Mouse (Mus musculus) forebrain, embryonic 14.5 days (tissue): ENCODE measurements at regions not wholly inside any gene's neighbourhood (a gene's known extent, or its start where the extent isn't known, plus 50 kb on each side); places are given as distances from the start of the nearest gene placed in this dataset.

Experiments used
- ATAC-seq: fragments of 200-750 bp; cut with Nextera tagmentation; 2 replicates; pipeline ENCODE4 v1.8.0; 2017; ENCODE audit warnings: mild to moderate bottlenecking, moderate library complexity
- DNase-seq: peaks from one replicate; pipeline ENCODE4 v3.0.0-alpha.2; 2015; ENCODE audit warnings: low spot score
- H3K27ac ChIP-seq: fragments of 300-500 bp; sonication (generic); 2 replicates; pipeline ENCODE4 v1.5.1; 2014; ENCODE audit warnings: low read depth, mild to moderate bottlenecking, control low read depth, low read length, moderate library complexity
- H3K27me3 ChIP-seq: fragments of 300-500 bp; sonication (generic); replicated peaks from 2 replicates; pipeline ENCODE4 v1.6.1; 2014; ENCODE audit warnings: low read length, control low read depth, mixed read lengths; ENCODE audit not compliant: control insufficient read depth, insufficient read depth
- H3K36me3 ChIP-seq: fragments of 300-500 bp; sonication (generic); 2 replicates; pipeline ENCODE4 v1.6.1; 2014; ENCODE audit warnings: low read length, control low read depth; ENCODE audit not compliant: control insufficient read depth, insufficient read depth
- H3K4me1 ChIP-seq: fragments of 300-500 bp; sonication (generic); 2 replicates; pipeline ENCODE4 v1.6.1; 2014; ENCODE audit warnings: antibody characterized with exemption, low read length, control low read depth; ENCODE audit not compliant: control insufficient read depth, insufficient read depth
- H3K4me2 ChIP-seq: fragments of 300-500 bp; sonication (generic); 2 replicates; pipeline ENCODE4 v1.6.1; 2014; ENCODE audit warnings: mild to moderate bottlenecking, control low read depth, low read length
- H3K4me3 ChIP-seq: fragments of 300-500 bp; sonication (generic); 2 replicates; pipeline ENCODE4 v1.5.1; 2014; ENCODE audit warnings: low read depth, low read length, control low read depth
- H3K9ac ChIP-seq: fragments of 300-500 bp; sonication (generic); 2 replicates; pipeline ENCODE4 v1.6.1; 2014; ENCODE audit warnings: mild to moderate bottlenecking, low read length, control low read depth, moderate library complexity
- H3K9me3 ChIP-seq: fragments of 300-500 bp; sonication (generic); replicated peaks from 2 replicates; pipeline ENCODE4 v1.6.1; 2016; ENCODE audit warnings: low read length, control low read depth, mixed read lengths; ENCODE audit not compliant: control insufficient read depth
- WGBS: fragments of 180-500 bp; shearing (Covaris S2); extraction: QIAGEN DNeasy Blood & Tissue Kit; methylation state at CpG from one replicate; pipeline ENCODE4 v1.1.7; 2014; 5-methylcytosine and 5-hydroxymethylcytosine counted together

DNA sequence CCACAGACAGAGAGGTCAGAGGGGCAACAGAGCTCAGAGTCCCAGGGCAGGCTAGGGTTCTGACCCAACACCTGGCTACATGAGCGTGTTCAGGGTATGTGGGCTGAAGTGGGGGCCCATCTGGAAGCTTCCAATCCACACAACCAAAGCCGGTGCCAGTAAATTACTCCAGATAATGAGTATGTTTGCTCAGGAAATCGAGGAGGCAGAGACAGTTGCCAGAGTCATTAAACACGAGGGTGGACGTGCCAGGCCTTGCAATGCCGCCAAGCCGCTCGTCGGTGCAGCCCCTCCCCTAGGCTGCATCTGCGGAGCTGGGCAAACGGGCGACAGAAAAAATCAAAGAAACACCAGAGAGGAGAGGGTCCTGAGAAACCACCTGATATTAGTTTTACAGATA lies 222.5 kb downstream of the Ptpru start:
- H3K27ac ChIP-seq, result no peak overlapping the region
- no peak overlapping the region for H3K9ac ChIP-seq
- no peaks in the 10 kb centered on the region for H3K27me3 ChIP-seq
- H3K36me3 ChIP-seq, result no peaks in the 10 kb centered on the region
- DNase-seq (peak; percentile 82), ATAC-seq (peak; percentile 46; the same call in 1 of the 2 replicates)
- H3K9me3 ChIP-seq, result no peaks in the 10 kb centered on the region
- no peaks in the 10 kb centered on the region for H3K4me1 ChIP-seq
- WGBS, result 49% methylated on average over 12 of the region's 12 CpGs
- no peak overlapping the region for H3K4me3 ChIP-seq
- no peak overlapping the region for H3K4me2 ChIP-seq

- Histone ChIP-seq H3K27ac (no peak overlapping the region), H3K4me3 (no peak overlapping the region), H3K27me3 (no peaks in the 10 kb centered on the region), H3K9me3 (no peaks in the 10 kb centered on the region), H3K9ac (no peak overlapping the region), H3K4me1 (no peaks in the 10 kb centered on the region), H3K4me2 (no peak overlapping the region), H3K36me3 (no peaks in the 10 kb centered on the region)
- DNase-seq, result no peak
- no peak for ATAC-seq
- 84% methylated on average over 5 of the region's 5 CpGs for WGBS
Measured at GRCm38 (mm10) chr4:131638105-131638504, 200.0 kb downstream of the Ptpru start.

GRCm38 (mm10) chr4:131656034-131656433 lies 182.1 kb downstream of the Ptpru start:
- H3K9me3 ChIP-seq, result no peaks in the 10 kb centered on the region
- H3K36me3 ChIP-seq, result no peaks in the 10 kb centered on the region
- H3K4me1 ChIP-seq, result no peaks in the 10 kb centered on the region
- ATAC-seq (no peak), DNase-seq (no peak)
- no peaks in the 10 kb centered on the region for H3K27me3 ChIP-seq
- no peak overlapping the region for H3K4me2 ChIP-seq
- no peak overlapping the region for H3K9ac ChIP-seq
- WGBS, result 62% methylated on average over 8 of the region's 8 CpGs
- H3K4me3 ChIP-seq, result no peak overlapping the region
- H3K27ac ChIP-seq, result no peak overlapping the region

- DNase-seq, result peak; percentile 30
- 26% methylated on average over 10 of the region's 10 CpGs for WGBS
- no peak overlapping the region for H3K4me3 ChIP-seq
- H3K4me1 ChIP-seq, result no peaks in the 10 kb centered on the region
- H3K9ac ChIP-seq, result no peak overlapping the region
- no peaks in the 10 kb centered on the region for H3K9me3 ChIP-seq
- no peak overlapping the region for H3K27ac ChIP-seq
- H3K4me2 ChIP-seq, result no peak overlapping the region
- H3K36me3 ChIP-seq, result no peaks in the 10 kb centered on the region
- H3K27me3 ChIP-seq, result no peaks in the 10 kb centered on the region
- ATAC-seq, result no peak
Measured at GRCm38 (mm10) chr4:131657922-131658321, 180.2 kb downstream of the Ptpru start.

GRCm38 (mm10) chr4:131660931-131661330 lies 177.2 kb downstream of the Ptpru start:
- H3K36me3 ChIP-seq, result no peaks in the 10 kb centered on the region
- H3K27me3 ChIP-seq, result no peaks in the 10 kb centered on the region
- no peak overlapping the region for H3K9ac ChIP-seq
- no peak overlapping the region for H3K27ac ChIP-seq
- H3K9me3 ChIP-seq, result no peaks in the 10 kb centered on the region
- H3K4me1 ChIP-seq, result no peaks in the 10 kb centered on the region
- H3K4me2 ChIP-seq, result no peak overlapping the region
- WGBS, result 75% methylated on average over 2 of the region's 2 CpGs
- DNase-seq (no peak), ATAC-seq (no peak)
- no peak overlapping the region for H3K4me3 ChIP-seq

DNA sequence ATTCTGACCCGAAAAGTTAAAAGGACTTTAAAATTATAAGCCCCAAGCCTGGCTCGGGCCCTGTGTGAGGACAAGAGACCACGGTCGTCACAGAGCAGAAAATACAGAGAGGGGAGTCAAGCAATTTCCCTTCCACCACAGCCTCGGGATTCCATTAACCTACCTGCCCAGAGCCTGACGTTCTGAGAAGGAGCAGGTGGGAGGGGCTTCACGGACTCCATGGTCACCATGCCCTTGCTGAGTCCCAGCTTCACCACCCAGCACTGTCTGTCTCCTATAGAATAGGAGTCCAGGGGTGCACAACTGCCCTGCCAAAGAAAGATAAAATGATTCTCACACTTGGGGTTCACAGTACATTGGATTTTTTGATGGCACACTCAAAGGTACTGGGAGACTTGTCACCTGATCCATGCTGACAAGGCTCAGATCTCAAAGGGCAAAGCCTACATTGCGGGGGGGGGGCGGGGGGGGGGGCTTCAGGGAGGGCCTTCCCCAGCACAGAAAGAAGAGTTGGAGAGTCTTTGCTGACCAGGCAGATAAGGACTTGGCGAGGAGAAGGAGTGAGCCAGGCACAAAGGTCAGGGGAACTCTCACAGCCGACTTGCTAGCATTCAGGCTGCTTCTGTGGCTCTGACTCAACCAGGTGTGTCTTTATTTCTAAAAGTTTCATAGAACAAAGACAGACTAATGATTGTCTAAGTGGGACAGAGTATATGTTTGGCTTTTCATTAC lies 166.1 kb downstream of the Ptpru start:
- WGBS, result 55% methylated on average over 9 of the region's 11 CpGs
- Histone ChIP-seq H3K4me1 (no peaks in the 10 kb centered on the region), H3K36me3 (no peaks in the 10 kb centered on the region), H3K4me2 (no peak overlapping the region), H3K9me3 (no peaks in the 10 kb centered on the region), H3K27ac (no peak overlapping the region), H3K4me3 (no peak overlapping the region), H3K27me3 (no peaks in the 10 kb centered on the region), H3K9ac (no peak overlapping the region)
- no peak for DNase-seq
- no peak for ATAC-seq

GRCm38 (mm10) chr4:131677966-131678365 lies 160.1 kb downstream of the Ptpru start:
- Histone ChIP-seq H3K9me3 (no peaks in the 10 kb centered on the region), H3K36me3 (no peaks in the 10 kb centered on the region), H3K27ac (no peak overlapping the region), H3K27me3 (no peaks in the 10 kb centered on the region), H3K4me1 (no peaks in the 10 kb centered on the region), H3K4me2 (no peak overlapping the region), H3K9ac (no peak overlapping the region), H3K4me3 (no peak overlapping the region)
- WGBS, result 80% methylated on average over 7 of the region's 7 CpGs
- DNase-seq (no peak), ATAC-seq (no peak)

DNA sequence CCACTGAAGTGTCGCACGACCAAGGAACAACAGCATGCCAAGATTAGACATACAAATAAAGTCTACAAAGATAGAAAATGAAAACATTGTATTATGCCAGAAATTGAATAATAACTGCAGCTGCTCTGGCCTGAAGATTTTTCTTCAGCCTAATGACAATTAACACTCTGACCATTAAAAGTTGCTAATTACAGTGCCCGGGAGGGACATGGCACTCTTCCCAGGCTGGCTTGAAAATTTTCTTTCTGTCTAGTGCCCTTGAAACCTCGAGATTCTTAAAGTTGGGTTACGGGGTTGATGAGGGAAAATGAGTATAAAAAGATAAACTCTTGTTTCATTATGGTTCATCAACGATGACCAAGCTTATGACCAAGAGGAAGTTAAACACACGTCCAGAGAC lies 154.9 kb downstream of the Ptpru start:
- H3K4me3 ChIP-seq, result no peak overlapping the region
- no peak overlapping the region for H3K4me2 ChIP-seq
- WGBS, result 43% methylated on average over 7 of the region's 7 CpGs
- no peak overlapping the region for H3K9ac ChIP-seq
- H3K9me3 ChIP-seq, result no peaks in the 10 kb centered on the region
- no peaks in the 10 kb centered on the region for H3K27me3 ChIP-seq
- no peaks in the 10 kb centered on the region for H3K36me3 ChIP-seq
- H3K27ac ChIP-seq, result no peak overlapping the region
- ATAC-seq (no peak), DNase-seq (peak; percentile 56)
- no peaks in the 10 kb centered on the region for H3K4me1 ChIP-seq

- no peak overlapping the region for H3K4me2 ChIP-seq
- H3K9me3 ChIP-seq, result no peaks in the 10 kb centered on the region
- DNase-seq (no peak), ATAC-seq (no peak)
- H3K4me3 ChIP-seq, result no peak overlapping the region
- H3K27ac ChIP-seq, result no peak overlapping the region
- 93% methylated on average over 4 of the region's 4 CpGs for WGBS
- H3K9ac ChIP-seq, result no peak overlapping the region
- H3K4me1 ChIP-seq, result no peaks in the 10 kb centered on the region
- H3K36me3 ChIP-seq, result no peaks in the 10 kb centered on the region
- H3K27me3 ChIP-seq, result no peaks in the 10 kb centered on the region
Measured at GRCm38 (mm10) chr4:131685544-131685943, 152.5 kb downstream of the Ptpru start.
